Mouse (Mus musculus): ENCODE measurements at regions not wholly inside any gene's neighbourhood (a gene's known extent, or its start where the extent isn't known, plus 50 kb on each side); places are given as distances from the start of the nearest gene placed in this dataset.

DNA sequence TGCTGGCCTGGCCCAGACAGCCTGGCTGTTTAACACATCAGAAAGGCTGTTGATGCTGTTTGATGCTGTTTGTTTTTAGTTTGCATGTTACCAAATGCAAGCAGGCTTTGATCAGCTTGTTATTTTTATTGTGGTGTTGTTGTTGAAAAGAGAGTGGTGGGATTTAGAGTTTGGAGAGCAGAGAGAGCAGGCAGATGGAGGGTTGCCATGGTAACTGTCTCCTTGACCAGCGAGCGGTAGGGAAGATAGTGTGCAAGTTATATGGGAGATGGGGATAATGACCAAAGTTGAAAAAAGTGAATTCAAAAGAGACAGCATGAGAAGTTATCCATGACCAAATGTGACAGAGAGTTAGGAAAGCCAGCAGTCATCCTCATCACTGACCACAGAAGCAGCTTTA, 83.3 kb downstream of the Cmc2 start:
- no peak for DNase-seq

DNA sequence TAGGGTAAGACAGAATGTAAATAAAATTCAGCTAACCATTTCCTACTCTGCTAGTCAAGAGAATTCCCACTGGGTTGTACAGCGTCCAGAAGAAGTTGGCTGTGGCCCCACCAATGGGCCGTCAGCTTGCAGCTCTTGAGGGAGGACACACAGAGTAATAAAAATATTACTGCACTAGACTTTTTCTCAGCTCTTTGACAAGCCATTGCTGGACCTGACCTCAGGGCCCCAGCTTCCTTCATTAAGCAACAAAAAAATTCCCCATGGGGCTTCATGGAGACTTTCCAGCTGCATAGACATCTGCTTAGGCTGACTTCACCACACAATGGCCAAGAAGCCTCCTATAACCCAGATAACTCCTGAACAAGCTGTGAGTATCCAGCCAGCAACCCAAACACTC, 89.1 kb downstream of the Cmc2 start:
- peak; percentile 49 for DNase-seq

GRCm38 (mm10) chr8:116829631-116830030, 91.6 kb downstream of the Cmc2 start:
- DNase-seq = no peak

- DNase-seq = no peak
These were observed 93.0 kb downstream of the Cmc2 start for GRCm38 (mm10) chr8:116828220-116828619.

DNA sequence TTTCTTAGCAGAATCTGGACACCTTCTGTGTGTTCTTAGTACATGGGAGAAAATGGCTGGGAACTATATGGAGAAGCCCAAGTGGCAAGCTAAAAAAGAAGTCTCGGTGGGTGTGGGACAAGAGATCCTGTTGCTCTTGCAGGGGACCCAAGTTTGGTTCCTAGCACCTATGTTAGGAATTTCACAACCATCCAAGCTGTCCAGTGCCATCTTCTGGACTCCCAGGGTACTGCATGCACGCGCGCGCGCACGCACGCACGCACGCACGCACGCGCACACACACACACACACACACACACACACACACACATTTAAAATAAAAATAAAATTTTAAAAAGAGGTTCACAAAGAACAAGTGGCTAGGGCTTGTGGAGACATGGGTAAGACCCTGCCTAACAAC, 94.1 kb downstream of the Cmc2 start:
- DNase-seq = no peak

GRCm38 (mm10) chr8:116814118-116814851, 81.5 kb upstream of the Cdyl2 start:
- peak; percentile 71 for DNase-seq

DNA sequence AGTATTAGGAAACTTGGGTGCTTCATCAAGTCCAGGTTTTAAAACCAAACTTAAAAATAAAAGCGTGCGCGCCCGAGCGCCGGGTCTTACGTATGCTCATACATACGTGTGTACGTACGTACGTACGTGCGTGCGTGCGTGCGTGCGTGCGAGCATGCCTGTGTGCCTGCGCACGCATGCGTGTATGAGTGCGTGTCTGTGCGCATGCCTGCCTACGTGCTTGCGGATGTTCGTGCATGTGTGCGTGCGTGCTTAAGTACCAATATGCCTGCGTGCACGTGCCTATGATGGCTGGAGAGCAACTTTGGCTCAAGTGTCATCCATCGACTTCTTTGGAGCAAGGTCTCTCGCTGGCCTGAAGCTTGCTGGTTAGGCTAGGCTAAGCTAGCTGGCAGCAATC, 68.5 kb upstream of the Cdyl2 start:
- DNase-seq = no peak

- no peak for DNase-seq
These were observed 67.8 kb upstream of the Cdyl2 start for GRCm38 (mm10) chr8:116800636-116801035.

DNA sequence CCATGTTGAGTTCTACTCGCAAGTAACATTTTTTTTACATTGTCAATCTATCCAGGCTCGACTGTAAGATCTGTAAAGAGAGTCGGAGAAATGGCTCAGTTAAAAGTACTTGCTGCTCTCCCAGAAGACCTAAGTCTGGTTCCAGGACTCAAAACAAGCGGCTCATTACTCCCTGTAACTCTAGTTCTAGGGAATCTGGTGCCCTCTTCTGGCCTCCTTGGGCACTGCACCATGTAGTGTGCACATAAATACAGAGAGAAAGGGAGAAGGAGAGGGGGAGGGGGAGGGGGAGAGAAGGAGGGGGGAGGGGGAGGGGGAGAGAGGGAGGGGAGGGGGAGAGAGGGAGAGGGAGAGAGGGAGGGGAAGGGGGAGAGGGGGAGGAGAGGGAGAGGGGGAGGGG, 66.2 kb upstream of the Cdyl2 start:
- no peak for DNase-seq

GRCm38 (mm10) chr8:116795713-116796112, 62.9 kb upstream of the Cdyl2 start:
- no peak for DNase-seq

GRCm38 (mm10) chr8:116793107-116793506, 60.3 kb upstream of the Cdyl2 start:
- no peak for DNase-seq

DNA sequence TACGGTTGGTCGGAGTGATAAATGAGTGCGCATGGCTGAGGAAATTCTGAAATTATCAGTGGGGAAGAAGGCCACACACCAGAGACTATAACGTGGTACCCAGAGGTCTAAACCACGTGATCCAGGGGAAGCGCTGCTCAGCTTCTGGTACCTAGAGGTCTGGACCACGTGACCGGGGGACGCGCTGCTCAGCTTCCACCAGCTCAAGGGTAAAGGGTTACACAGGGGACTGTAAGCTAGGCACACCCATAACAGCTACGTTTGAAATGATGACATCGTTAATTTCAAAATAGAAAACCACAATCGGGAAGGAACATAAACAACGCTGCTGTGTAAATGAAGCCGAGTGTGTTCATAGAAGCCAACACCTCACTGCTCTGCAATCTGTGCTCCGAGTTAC, 57.5 kb upstream of the Cdyl2 start:
- DNase-seq = no peak
